Mouse (Mus musculus) liver (tissue): ENCODE results near the gene Pax5.
A peak's percentile ranks its signal among the peaks of the same experiment; 100 is the strongest.

ENCODE experiments used
- DNase-seq: peaks from one replicate; pipeline ENCODE4 v3.0.0-alpha.2; 2020; ENCODE audit warnings: mixed read lengths

The Pax5 gene

GRCm38 (mm10) chr4:44705151-44705550 is 5.1 kb downstream of the Pax5 start:
- no peak for DNase-seq

- DNase-seq = peak; percentile 86
Observed at GRCm38 (mm10) chr4:44704369-44704745, 5.9 kb downstream of the Pax5 start.

GRCm38 (mm10) chr4:44703686-44704368 is 6.5 kb downstream of the Pax5 start:
- DNase-seq = no peak

- no peak for DNase-seq
Observed at GRCm38 (mm10) chr4:44702891-44703685, 7.2 kb downstream of the Pax5 start.

- no peak for DNase-seq
Observed at GRCm38 (mm10) chr4:44702011-44702527, 8.2 kb downstream of the Pax5 start.

- DNase-seq = no peak
Observed at GRCm38 (mm10) chr4:44701513-44701912, 8.8 kb downstream of the Pax5 start.

GRCm38 (mm10) chr4:44696676-44697075 is 13.6 kb downstream of the Pax5 start:
- no peak for DNase-seq

GRCm38 (mm10) chr4:44694369-44694768 is 15.9 kb downstream of the Pax5 start:
- no peak for DNase-seq

- no peak for DNase-seq
Observed at GRCm38 (mm10) chr4:44685582-44685981, 24.7 kb downstream of the Pax5 start.

GRCm38 (mm10) chr4:44680242-44680897 is 29.9 kb downstream of the Pax5 start:
- DNase-seq = no peak

- DNase-seq = no peak
Observed at GRCm38 (mm10) chr4:44678641-44679040, 31.6 kb downstream of the Pax5 start.

GRCm38 (mm10) chr4:44678026-44678425 is 32.3 kb downstream of the Pax5 start:
- no peak for DNase-seq

- no peak for DNase-seq
Observed at GRCm38 (mm10) chr4:44674973-44675372, 35.3 kb downstream of the Pax5 start.

GRCm38 (mm10) chr4:44673726-44674125 is 36.6 kb downstream of the Pax5 start:
- DNase-seq = no peak

- no peak for DNase-seq
Observed at GRCm38 (mm10) chr4:44672216-44672937, 37.9 kb downstream of the Pax5 start.

- no peak for DNase-seq
Observed at GRCm38 (mm10) chr4:44671486-44671885, 38.8 kb downstream of the Pax5 start.

- no peak for DNase-seq
Observed at GRCm38 (mm10) chr4:44671035-44671434, 39.3 kb downstream of the Pax5 start.

GRCm38 (mm10) chr4:44670380-44670779 is 39.9 kb downstream of the Pax5 start:
- DNase-seq = no peak

GRCm38 (mm10) chr4:44669485-44670181 is 40.7 kb downstream of the Pax5 start:
- DNase-seq = no peak

- no peak for DNase-seq
Observed at GRCm38 (mm10) chr4:44668574-44668973, 41.7 kb downstream of the Pax5 start.

GRCm38 (mm10) chr4:44668172-44668571 is 42.1 kb downstream of the Pax5 start:
- no peak for DNase-seq

GRCm38 (mm10) chr4:44667369-44667768 is 42.9 kb downstream of the Pax5 start:
- DNase-seq = no peak

GRCm38 (mm10) chr4:44664767-44665056 is 45.6 kb downstream of the Pax5 start:
- DNase-seq = no peak
